Comparison of ENCODE assay signal across 21 mouse cellular contexts in genomic region chr16:42727826-42728225, GRCm38 (mm10).
DNase-seq lines count a peak whose midpoint lies in the region; ATAC-seq lines count a peak whose summit lies in the region.
"Had no signal": no experiment of that assay in that cellular context is flagged by ENCODE, and none has a peak within 500 bp of the region (broad histone marks: within the 10 kb centered on the region; RNA-seq: fewer than 3 reads in every experiment).

No protein-coding gene starts in this region.

- DNase-seq in adrenal gland, adult 2 months, result peak; percentile 23
- DNase-seq in adrenal gland, postnatal 4 days (ENCODE audit: low spot score in 2 of 2), result no peak
- peak; percentile 40 for DNase-seq in testis, postnatal 10 days (ENCODE audit: low spot score)
- DNase-seq in testis, postnatal 14 days (ENCODE audit: low spot score), result no peak
- peak; percentile 23 to 51 for DNase-seq in adrenal gland, postnatal 36 days
- DNase-seq: B cell, adult 2 months; cerebellum, adult 18-20 months; cerebellum, adult 9-10 months; cerebellum, postnatal 14 days; gastrocnemius, postnatal 10 days; gastrocnemius, postnatal 36 days; heart, adult 2 months; heart, postnatal 10 days; heart, postnatal 36 days; kidney, adult 11 months had no signal

- ATAC-seq in cerebellum, adult (ENCODE audit: insufficient number of reproducible peaks, low FRiP score, low TSS enrichment), result no peak
- ATAC-seq: forebrain, embryonic 13.5 days; forebrain, embryonic 16.5 days; hindbrain, embryonic 16.5 days; intestine, embryonic 15.5 days; Patski had no signal

Comparison
In these comparisons a context has a peak if more than half of its experiments do, and no peak if none do; other contexts are left out.
1. DNase-seq: peak in adrenal gland, adult 2 months (single experiment), testis, postnatal 10 days (single experiment) and adrenal gland, postnatal 36 days (2 of 2); none in adrenal gland, postnatal 4 days (0 of 2) and testis, postnatal 14 days (single experiment).